Mouse (Mus musculus) right cerebral cortex, postnatal 25 days (tissue): ENCODE results near the gene Tet3.
A peak's percentile ranks its signal among the peaks of the same experiment; 100 is the strongest.

ENCODE experiments used
- DNase-seq: peaks from one replicate; pipeline ENCODE4 v3.0.0; 2022

Gene Tet3

GRCm38 (mm10) chr6:83459034-83459644, at the start of gene Tet3:
Tet3 (minus strand) TSS chr6:83459084.
- DNase-seq: no peak

GRCm38 (mm10) chr6:83507168-83507546, 48.3 kb upstream of the Tet3 start:
- no peak for DNase-seq

- DNase-seq: peak; percentile 97
These were observed 47.6 kb upstream of the Tet3 start, which contains the start of gene Dguok for GRCm38 (mm10) chr6:83506258-83507167. Dguok (minus strand) TSS chr6:83506969.

GRCm38 (mm10) chr6:83505554-83505953, 46.7 kb upstream of the Tet3 start:
- no peak for DNase-seq

- no peak for DNase-seq
These were observed 44.5 kb upstream of the Tet3 start for GRCm38 (mm10) chr6:83503361-83503760.

- DNase-seq: peak; percentile 56
These were observed 43.8 kb upstream of the Tet3 start for GRCm38 (mm10) chr6:83502656-83503055.

- DNase-seq: no peak
These were observed 42.8 kb upstream of the Tet3 start for GRCm38 (mm10) chr6:83501524-83502310.

- DNase-seq: no peak
These were observed 41.6 kb upstream of the Tet3 start for GRCm38 (mm10) chr6:83500462-83500861.

GRCm38 (mm10) chr6:83499078-83499477, 40.2 kb upstream of the Tet3 start:
- no peak for DNase-seq

GRCm38 (mm10) chr6:83496753-83497710, 38.1 kb upstream of the Tet3 start:
- DNase-seq: no peak

GRCm38 (mm10) chr6:83496009-83496752, 37.3 kb upstream of the Tet3 start:
- DNase-seq: no peak

- DNase-seq: no peak
These were observed 31.7 kb upstream of the Tet3 start for GRCm38 (mm10) chr6:83490622-83491021.

- no peak for DNase-seq
These were observed 29.3 kb upstream of the Tet3 start for GRCm38 (mm10) chr6:83488200-83488599.

GRCm38 (mm10) chr6:83487298-83487697, 28.4 kb upstream of the Tet3 start:
- DNase-seq: no peak

- DNase-seq: no peak
These were observed 27.0 kb upstream of the Tet3 start for GRCm38 (mm10) chr6:83485854-83486253.

- no peak for DNase-seq
These were observed 24.9 kb upstream of the Tet3 start for GRCm38 (mm10) chr6:83483776-83484175.

- DNase-seq: no peak
These were observed 23.7 kb upstream of the Tet3 start for GRCm38 (mm10) chr6:83482418-83483085.

GRCm38 (mm10) chr6:83480019-83480655, 21.3 kb upstream of the Tet3 start:
- no peak for DNase-seq

GRCm38 (mm10) chr6:83479193-83479592, 20.3 kb upstream of the Tet3 start:
- DNase-seq: no peak

GRCm38 (mm10) chr6:83478628-83479027, 19.7 kb upstream of the Tet3 start:
- DNase-seq: no peak
